Mouse (Mus musculus) hindbrain, embryonic 14.5 days (tissue): ENCODE results near the gene Hbq1b. TPM values are rescaled to one million over a fixed set of nuclear protein-coding genes. Genes with fewer than 3 reads are reported as not detected.
"Not testable (repeated sequence)": the region's sequence is repeated elsewhere in the genome, so short reads cannot be mapped to it uniquely, and the experiment has no call there.

Source experiments
- ATAC-seq: fragments of 200-750 bp; cut with Nextera tagmentation; 2 replicates; pipeline ENCODE4 v1.8.0; 2017; ENCODE audit warnings: moderate number of reproducible peaks, mild to moderate bottlenecking, moderate TSS enrichment, moderate library complexity; ENCODE audit not compliant: low FRiP score
- DNase-seq: peaks from one replicate; pipeline ENCODE4 v3.0.0-alpha.2; 2015; ENCODE audit warnings: low spot score
- H3K27ac ChIP-seq: fragments of 300-500 bp; sonication (generic); 2 replicates; pipeline ENCODE4 v1.5.1; 2014; ENCODE audit warnings: mild to moderate bottlenecking, moderate library complexity
- H3K27me3 ChIP-seq: fragments of 300-500 bp; sonication (generic); 2 replicates; pipeline ENCODE4 v1.6.1; 2014; ENCODE audit warnings: mild to moderate bottlenecking, low read length, mixed read lengths; ENCODE audit not compliant: control insufficient read depth, insufficient read depth
- H3K36me3 ChIP-seq: fragments of 300-500 bp; sonication (generic); replicated peaks from 2 replicates; pipeline ENCODE4 v1.6.1; 2014; ENCODE audit not compliant: control insufficient read depth, insufficient read depth
- H3K4me1 ChIP-seq: fragments of 300-500 bp; sonication (generic); replicated peaks from 2 replicates; pipeline ENCODE4 v1.6.1; 2014; ENCODE audit warnings: antibody characterized with exemption, low read length, mixed read lengths; ENCODE audit not compliant: control insufficient read depth, insufficient read depth
- H3K4me2 ChIP-seq: fragments of 300-500 bp; sonication (generic); replicated peaks from 2 replicates; pipeline ENCODE4 v1.6.1; 2014; ENCODE audit warnings: mild to moderate bottlenecking, moderate library complexity
- H3K4me3 ChIP-seq: fragments of 300-500 bp; sonication (generic); replicated peaks from 2 replicates; pipeline ENCODE4 v1.5.1; 2014; ENCODE audit warnings: mild to moderate bottlenecking, low read length
- H3K9ac ChIP-seq: fragments of 300-500 bp; sonication (generic); 2 replicates; pipeline ENCODE4 v1.6.1; 2014
- H3K9me3 ChIP-seq: fragments of 300-500 bp; sonication (generic); 2 replicates; pipeline ENCODE4 v1.6.1; 2016; ENCODE audit warnings: low read length; ENCODE audit not compliant: control insufficient read depth
- WGBS: fragments of 180-500 bp; shearing (Covaris S2); extraction: QIAGEN DNeasy Blood & Tissue Kit; methylation state at CpG from one replicate; pipeline ENCODE4 v1.1.7; 2014; 5-methylcytosine and 5-hydroxymethylcytosine counted together
- polyA plus RNA-seq: library from polyadenylated mRNA; unstranded; fragments of >200 nt; fragmentation: Nextera tagmentation; extraction: Ambion mirVana; gene quantifications from 2 replicates; pipeline ENCODE4 v1.2.1, GENCODE M21; 2014

Hbq1b gene
- polyA plus RNA-seq, 1 experiment from 2014 or later, result 0.82 TPM

- Histone ChIP-seq H3K36me3 (no peaks in the 10 kb centered on the region), H3K4me1 (no peaks in the 10 kb centered on the region), H3K4me2 (no peak overlapping the region), H3K4me3 (no peak overlapping the region), H3K9ac (no peak overlapping the region), H3K27ac (no peak overlapping the region), H3K9me3 (no peaks in the 10 kb centered on the region), H3K27me3 (no peaks in the 10 kb centered on the region)
- ATAC-seq, result no peak
- WGBS, result 47% methylated on average over 1 of the region's 1 CpGs
- DNase-seq, result no peak
These were observed 5.2 kb upstream of the Hbq1b start for GRCm38 (mm10) chr11:32281416-32282144.

DNA sequence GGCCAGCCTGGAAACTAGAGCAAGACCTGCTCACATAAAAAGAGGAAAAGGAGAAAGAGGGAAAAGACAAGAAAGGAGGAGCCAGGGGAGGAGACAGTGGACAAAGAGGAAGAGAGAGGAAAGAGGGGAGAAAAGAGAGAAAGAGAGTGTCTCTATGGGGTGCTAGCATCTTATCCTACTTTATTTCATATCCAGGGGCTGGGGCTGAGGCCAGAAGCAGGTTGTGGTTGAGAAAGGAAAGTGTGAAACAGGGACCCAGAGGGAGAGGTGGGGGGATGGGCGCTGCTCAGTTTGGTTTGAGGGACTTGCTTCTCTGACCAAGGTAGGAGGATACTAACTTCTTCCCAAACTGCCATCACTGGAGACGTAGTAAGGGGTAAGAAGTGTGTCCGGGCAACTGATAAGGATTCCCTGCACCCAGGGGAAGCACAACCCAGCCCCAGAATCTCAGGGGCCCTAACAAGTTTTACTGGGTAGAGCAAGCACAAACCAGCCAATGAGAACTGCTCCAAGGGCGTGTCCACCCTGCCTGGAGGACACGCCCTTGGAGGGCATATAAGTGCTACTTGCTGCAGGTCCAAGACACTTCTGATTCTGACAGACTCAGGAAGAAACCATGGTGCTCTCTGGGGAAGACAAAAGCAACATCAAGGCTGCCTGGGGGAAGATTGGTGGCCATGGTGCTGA is 3.5 kb upstream of the Hbq1b start, which contains the start of gene Hba-a1:
Gene Hba-a1 (plus strand): TSS at position 421 of the 687 bp plus-strand sequence.
- not testable (repeated sequence) for H3K27ac ChIP-seq, H3K36me3 ChIP-seq, DNase-seq, H3K27me3 ChIP-seq, H3K4me2 ChIP-seq, H3K4me1 ChIP-seq, H3K4me3 ChIP-seq, H3K9ac ChIP-seq, ATAC-seq, H3K9me3 ChIP-seq
- WGBS, result 75% methylated on average over 1 of the region's 5 CpGs

- WGBS, result 53% methylated on average over 2 of the region's 2 CpGs
- not testable (repeated sequence) for H3K36me3 ChIP-seq, H3K9ac ChIP-seq
These were observed 2.2 kb upstream of the Hbq1b start for GRCm38 (mm10) chr11:32284582-32284981.

DNA sequence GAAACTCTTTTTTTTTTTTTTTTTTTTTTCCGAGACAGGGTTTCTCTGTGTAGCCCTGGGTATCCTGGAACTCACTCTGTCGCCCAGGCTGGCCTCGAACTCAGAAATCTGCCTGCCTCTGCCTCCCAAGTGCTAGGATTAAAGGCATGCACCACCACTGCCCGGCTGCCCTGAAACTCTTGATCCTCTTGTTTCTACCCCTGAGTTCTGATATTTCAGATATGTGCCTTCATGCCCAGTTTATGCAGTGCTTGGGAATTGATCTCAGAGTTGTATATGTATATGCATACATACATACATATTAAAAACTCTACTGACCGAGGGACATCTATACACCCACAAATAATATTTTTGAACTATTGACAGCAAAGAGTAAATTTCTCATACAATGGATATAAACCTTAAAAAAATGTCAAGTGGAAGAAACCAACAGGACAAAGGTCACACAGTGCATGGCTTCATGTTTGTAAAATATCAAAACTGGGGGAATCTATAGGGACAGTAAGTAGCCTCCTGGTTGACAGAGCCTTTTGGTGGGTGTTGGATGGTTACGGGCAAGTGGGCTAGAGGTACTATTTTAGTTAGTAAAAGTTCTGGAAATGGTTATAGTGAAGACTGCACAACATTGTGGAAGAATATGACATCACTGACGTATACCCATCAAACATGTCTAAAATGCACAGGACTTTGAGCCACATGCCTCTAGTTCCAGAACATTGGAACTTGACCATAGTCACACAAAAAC is 1.6 kb upstream of the Hbq1b start:
- Histone ChIP-seq H3K9me3 (no peaks in the 10 kb centered on the region), H3K27me3 (no peaks in the 10 kb centered on the region), H3K4me3 (no peak overlapping the region), H3K4me1 (no peaks in the 10 kb centered on the region), H3K9ac (no peak overlapping the region), H3K36me3 (no peaks in the 10 kb centered on the region), H3K27ac (no peak overlapping the region), H3K4me2 (no peak overlapping the region)
- no peak for ATAC-seq
- WGBS, result 87% methylated on average over 7 of the region's 7 CpGs
- DNase-seq, result no peak

More at GRCm38 (mm10) chr11:32284582-32284981, 2.2 kb upstream of the Hbq1b start:
- not testable (repeated sequence) for H3K4me2 ChIP-seq, DNase-seq, H3K4me1 ChIP-seq, H3K4me3 ChIP-seq, H3K27ac ChIP-seq, H3K9me3 ChIP-seq, ATAC-seq, H3K27me3 ChIP-seq

DNA sequence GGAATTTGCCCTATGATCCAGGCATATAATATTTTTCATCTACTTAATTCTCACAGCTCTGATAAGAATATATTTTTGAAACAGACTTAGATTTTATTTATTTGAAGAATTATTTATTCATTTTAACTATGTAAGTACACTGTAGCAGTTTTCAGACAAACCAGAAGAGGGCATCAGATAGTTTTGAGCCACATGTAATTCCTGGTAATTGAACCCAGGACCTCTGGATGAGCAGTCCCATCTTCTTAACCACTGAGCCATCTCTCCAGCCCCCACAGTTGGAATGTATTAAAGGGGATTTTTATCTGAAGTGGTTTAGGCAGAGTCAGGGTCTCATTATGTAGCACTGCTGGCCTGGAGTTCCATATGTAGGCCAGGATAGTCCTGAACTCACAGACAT is 878 bp upstream of the Hbq1b start:
- not testable (repeated sequence) for ATAC-seq, H3K36me3 ChIP-seq

DNA sequence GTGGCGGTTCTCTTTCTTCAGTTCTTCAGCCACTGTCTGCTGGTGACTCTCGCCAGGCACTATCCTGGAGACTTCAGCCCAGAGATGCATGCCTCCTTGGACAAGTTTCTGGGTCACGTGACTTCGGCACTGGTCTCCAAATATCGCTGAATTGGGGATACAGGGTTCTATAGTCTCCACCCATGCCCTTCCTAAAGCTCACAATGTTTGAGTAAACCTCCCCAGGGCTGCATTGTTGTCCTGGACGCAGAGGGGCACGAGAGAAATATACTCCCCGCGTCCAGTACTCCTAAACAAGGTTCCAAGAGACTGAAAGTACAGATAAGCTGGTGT is 694 bp downstream of the Hbq1b start:
- H3K9ac ChIP-seq, result no peak overlapping the region
- no peaks in the 10 kb centered on the region for H3K4me1 ChIP-seq
- H3K4me2 ChIP-seq, result no peak overlapping the region; the same call in 1 of the 2 replicates
- 70% methylated on average over 9 of the region's 9 CpGs for WGBS
- H3K27me3 ChIP-seq, result no peaks in the 10 kb centered on the region
- no peak overlapping the region for H3K4me3 ChIP-seq
- no peak overlapping the region for H3K27ac ChIP-seq
- DNase-seq (no peak), ATAC-seq (no peak)
- no peaks in the 10 kb centered on the region for H3K9me3 ChIP-seq
- H3K36me3 ChIP-seq, result no peaks in the 10 kb centered on the region

More for the DNA sequence above, 878 bp upstream of the Hbq1b start:
- not testable (repeated sequence) for H3K4me1 ChIP-seq, H3K4me3 ChIP-seq, H3K9me3 ChIP-seq, H3K4me2 ChIP-seq, H3K27me3 ChIP-seq, H3K27ac ChIP-seq, DNase-seq, H3K9ac ChIP-seq

GRCm38 (mm10) chr11:32292819-32293218 is 6.1 kb downstream of the Hbq1b start:
- not testable (repeated sequence) for H3K9ac ChIP-seq, H3K9me3 ChIP-seq, H3K4me3 ChIP-seq, H3K4me2 ChIP-seq, H3K27ac ChIP-seq, H3K27me3 ChIP-seq, DNase-seq, H3K4me1 ChIP-seq, ATAC-seq, H3K36me3 ChIP-seq
- WGBS, result 87% methylated on average over 4 of the region's 4 CpGs

GRCm38 (mm10) chr11:32293479-32293878 is 6.7 kb downstream of the Hbq1b start:
- 62% methylated on average over 3 of the region's 3 CpGs for WGBS
- H3K4me2 ChIP-seq, ATAC-seq: not testable (repeated sequence)

DNA sequence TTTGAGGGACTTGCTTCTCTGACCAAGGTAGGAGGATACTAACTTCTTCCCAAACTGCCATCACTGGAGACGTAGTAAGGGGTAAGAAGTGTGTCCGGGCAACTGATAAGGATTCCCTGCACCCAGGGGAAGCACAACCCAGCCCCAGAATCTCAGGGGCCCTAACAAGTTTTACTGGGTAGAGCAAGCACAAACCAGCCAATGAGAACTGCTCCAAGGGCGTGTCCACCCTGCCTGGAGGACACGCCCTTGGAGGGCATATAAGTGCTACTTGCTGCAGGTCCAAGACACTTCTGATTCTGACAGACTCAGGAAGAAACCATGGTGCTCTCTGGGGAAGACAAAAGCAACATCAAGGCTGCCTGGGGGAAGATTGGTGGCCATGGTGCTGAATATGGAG is 9.4 kb downstream of the Hbq1b start, which contains the start of gene Hba-a2:
Gene Hba-a2 (plus strand): TSS at position 287 of the 400 bp plus-strand sequence.
- not testable (repeated sequence) for DNase-seq, H3K4me2 ChIP-seq, H3K27ac ChIP-seq, H3K36me3 ChIP-seq, ATAC-seq, H3K4me3 ChIP-seq, H3K9me3 ChIP-seq, H3K4me1 ChIP-seq, H3K9ac ChIP-seq, H3K27me3 ChIP-seq
- no CpG with 5 or more reads among the region's 4 CpGs for WGBS

More at GRCm38 (mm10) chr11:32293479-32293878, 6.7 kb downstream of the Hbq1b start:
- H3K36me3 ChIP-seq, H3K9me3 ChIP-seq, H3K27ac ChIP-seq, H3K4me1 ChIP-seq, H3K4me3 ChIP-seq, H3K27me3 ChIP-seq, H3K9ac ChIP-seq, DNase-seq: not testable (repeated sequence)
